Mouse (Mus musculus) right cerebral cortex, postnatal 36 days (tissue): ENCODE results near the gene Abcc9.

ENCODE experiments used
- DNase-seq, 2 experiments: peaks; one replicate each; pipeline ENCODE4 v3.0.0; 2022; ENCODE audit warnings: low spot score in 2 of 2, mixed read lengths in 1 of 2

Abcc9 gene

DNA sequence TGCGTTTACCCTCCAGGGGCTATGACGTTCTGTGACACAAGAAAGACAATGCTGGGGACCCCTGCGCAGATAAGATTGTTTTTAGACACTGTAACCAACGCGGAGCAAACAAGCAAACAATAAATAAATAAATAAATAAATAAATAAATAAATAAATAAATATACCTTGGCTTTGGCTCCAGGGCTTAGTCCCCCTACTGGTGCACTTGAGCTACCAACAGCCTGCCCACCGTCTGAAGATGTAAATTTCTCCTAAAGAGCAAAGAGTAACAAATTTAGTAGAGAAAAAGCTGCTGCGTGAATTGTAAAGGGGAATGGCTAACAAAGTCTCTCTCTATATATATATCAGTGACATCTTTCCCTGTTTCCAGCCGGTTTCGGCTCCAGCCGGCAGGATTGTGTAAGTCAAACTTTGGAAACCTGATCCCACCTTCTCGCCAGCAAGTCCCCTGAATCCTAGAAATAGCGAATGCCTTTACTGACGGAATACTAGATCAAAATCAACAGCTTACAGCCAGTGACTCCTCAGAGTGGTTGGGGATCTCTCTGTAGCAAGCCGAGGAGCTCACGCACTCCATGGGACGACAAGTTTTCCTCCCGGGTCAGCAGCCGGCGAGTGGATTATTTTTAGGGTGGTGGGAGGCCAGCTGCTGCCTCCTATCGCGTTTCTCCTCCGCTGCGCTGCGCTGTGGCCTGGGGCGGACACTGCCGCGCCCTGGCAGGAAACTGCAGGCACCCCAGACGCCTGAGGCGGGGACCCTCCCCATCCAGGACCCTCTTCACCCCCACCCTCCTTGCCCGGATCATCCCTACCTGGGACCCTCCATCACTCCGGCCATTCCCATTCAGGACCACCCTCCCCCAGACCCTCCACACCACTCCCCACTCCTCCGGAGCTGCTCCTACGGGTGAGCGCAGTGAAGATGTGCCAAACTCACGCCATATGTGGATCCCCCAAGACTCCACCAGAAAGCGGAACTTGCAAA is at the start of gene Abcc9:
Abcc9 (minus strand) TSS at position 664 of the 986 bp plus-strand sequence.
- no peak for DNase-seq

DNA sequence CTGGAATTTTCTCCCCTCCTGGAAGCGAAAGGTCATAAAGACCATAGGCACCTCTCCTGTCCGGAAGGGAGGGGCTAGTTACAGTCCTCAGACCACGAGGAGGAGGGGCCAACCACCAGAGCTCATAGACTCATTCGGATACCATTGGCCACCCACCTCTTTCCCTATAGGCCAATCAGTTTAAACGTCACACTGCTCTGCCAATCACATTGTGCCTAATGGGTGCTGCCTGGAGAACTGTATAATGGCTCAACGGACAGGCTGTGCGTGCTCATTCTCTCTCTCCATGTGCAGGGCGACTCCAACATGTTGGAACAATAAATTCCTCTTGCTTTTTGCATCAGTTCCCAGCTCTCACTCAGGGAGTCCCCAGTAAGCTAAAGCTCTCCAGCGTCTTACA is 49.2 kb upstream of the Abcc9 start:
- no peak for DNase-seq

GRCm38 (mm10) chr6:142748057-142748708 is 46.1 kb upstream of the Abcc9 start:
- no peak for DNase-seq

- DNase-seq: no peak
Observed at GRCm38 (mm10) chr6:142747165-142747564, 45.0 kb upstream of the Abcc9 start.

DNA sequence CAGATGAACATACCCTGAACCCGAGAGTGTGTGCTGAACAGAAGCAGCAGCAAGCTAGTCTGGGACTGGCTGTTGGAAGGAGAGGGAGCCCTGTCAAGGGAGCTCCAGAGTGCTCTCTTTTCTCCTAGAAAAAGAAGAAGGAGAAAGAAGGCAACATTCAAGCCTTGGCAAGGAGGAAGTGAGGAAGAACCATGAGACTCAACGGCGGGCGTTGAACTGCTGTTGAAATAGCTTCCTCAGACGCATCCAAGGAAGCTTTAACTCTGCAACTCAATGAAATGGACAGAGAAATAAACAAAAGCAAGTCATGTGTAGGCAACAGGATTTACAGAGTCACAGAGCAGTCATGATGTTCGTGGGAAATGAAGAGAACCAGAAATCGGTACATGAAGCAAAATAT is 44.6 kb upstream of the Abcc9 start:
- DNase-seq: no peak

GRCm38 (mm10) chr6:142745484-142745883 is 43.4 kb upstream of the Abcc9 start:
- no peak for DNase-seq

DNA sequence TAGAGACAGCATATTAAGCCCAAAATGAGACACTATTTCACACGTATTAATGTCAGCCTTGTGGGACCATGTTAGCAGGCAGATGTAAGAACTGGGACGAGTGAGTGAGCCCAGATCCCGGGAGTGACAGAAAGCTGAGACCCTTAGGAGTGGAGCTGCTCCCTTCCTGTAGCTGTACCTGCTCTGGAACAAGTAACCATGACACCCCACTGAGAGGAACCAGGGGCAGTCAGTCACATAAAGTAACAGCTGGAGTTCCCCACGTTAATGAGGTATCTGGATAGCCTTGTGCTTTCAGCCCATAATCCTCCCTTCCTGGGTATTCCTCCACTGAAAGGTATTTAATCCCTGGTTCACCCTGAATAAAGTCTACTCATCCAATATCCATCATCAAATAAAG is 41.1 kb upstream of the Abcc9 start:
- DNase-seq: no peak

DNA sequence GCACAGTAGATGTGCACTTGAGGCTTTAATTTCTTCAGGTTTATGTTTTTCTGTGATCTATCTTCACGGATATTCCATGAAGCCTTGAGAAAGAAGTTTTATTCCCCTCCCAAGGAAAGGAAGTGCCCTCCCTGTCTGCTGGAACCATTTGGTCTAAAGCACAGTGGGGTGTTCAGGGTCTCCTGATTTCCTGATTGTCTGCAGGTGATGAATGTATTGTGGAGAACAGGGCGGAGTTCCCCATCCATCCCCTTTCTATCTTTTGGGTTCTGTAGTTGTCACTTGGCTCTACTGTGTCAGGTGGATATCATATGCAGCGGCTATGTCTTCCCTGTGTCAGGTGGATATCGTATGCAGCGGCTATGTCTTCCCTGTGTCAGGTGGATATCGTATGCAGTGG is 39.6 kb upstream of the Abcc9 start:
- no peak for DNase-seq

DNA sequence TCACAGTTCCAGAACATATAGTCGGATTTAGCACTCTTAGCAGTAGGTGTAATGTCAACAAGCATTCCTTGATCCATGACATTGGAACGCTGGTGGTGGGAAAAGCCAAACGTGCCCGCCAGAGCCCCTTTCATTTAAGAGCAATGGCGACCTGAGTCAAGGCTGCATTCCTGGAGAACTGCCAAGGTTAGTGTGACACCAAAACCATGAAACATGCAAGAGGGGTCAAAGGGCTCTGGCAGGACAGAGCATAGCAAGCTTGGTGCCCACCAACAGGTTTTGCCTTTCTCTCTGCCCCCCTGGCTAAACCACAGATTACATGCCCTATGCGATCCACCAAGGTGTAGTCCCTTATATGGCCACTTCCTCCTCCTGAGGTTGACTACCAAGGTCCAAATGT is 36.5 kb upstream of the Abcc9 start:
- no peak for DNase-seq

DNA sequence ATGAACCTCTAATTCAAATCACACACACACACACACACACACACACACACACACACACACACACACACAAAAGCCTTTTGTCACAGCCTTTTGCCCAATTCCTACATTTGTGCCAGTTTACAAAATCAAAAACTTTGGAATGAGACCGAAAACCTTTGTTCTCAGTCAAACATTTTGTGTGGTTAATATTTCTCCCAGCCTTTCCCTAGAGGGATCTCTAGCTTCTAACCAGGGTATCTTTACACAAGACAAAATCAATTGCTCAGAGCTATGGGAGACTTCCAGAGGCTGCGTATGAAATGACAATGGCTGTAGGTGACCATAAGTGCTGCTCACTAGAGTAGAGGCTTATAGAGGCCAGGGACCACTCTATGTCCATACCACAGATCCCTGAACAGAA is 36.1 kb upstream of the Abcc9 start:
- DNase-seq: no peak

DNA sequence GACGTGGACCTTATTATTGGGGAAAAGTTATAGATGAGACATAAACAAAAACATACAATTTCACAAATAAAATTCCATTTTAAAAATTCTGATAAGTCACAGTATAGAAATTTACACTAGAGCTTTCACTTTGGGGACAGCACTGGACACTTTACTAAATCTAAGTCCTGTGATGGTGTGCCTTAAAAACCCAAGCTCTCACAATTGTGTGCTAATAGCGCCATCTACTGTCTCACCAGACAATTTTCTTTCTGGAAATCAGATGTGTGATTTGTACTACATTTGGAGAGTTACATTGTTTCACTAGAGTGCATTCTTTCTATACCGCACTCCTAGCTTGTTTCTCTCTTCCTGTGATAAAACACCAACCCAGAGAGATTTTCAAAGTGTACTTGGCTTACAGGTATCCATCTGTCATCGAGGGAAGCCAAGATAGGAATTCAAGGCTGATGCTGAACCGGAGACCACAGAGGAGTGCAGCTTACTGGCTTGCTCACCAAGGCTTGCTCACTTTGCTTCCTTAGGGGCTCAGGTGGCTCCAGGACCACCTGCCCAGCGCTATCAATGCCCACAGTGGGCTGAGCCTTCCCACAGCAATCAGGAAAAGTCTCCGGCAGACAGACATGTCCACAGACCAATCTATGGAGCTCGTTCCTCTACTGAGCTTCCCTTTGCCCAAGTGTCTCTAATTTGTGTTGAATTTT is 33.3 kb upstream of the Abcc9 start:
- DNase-seq: no peak

- no peak for DNase-seq
Observed at GRCm38 (mm10) chr6:142732567-142733290, 30.6 kb upstream of the Abcc9 start.

DNA sequence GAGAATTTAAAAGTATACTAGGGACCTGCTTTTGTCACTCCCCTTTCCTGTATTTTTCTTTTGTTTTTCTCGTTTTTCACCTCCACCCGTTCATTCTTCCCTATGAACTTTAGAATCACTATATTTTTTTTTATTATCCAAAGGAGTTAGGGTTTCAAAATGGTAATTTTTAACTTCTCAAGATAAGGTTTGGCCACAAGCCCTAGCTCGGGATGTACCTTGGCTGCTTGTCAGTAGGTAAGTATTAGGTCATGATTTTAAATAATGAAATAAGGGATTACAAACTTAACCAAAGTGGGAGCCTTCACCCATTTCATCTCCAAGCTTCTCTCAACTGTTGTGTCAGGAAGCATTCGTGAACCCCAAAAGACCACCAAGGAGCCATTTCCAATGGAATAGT is 23.9 kb upstream of the Abcc9 start:
- no peak for DNase-seq

GRCm38 (mm10) chr6:142721731-142722130 is 19.6 kb upstream of the Abcc9 start:
- DNase-seq: no peak

DNA sequence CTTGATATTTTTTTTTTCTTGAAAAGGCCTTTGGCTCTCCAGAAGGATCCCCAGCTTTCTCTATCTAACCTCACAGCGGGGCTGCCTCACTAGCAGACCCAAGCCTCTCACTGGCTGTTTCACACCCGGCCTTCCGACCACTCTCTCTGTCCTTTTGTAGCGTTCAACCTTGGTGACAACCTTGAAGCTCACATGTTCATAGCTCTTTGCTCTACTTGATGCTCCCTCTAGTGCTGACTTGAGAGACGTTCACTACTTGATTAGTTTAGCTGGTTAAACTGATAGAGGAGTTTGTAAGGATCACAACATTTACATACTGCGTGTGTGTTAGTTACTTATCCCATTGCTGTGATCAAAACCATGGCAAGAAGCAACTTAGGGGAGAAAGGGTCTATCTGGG is 18.5 kb upstream of the Abcc9 start:
- DNase-seq: no peak

DNA sequence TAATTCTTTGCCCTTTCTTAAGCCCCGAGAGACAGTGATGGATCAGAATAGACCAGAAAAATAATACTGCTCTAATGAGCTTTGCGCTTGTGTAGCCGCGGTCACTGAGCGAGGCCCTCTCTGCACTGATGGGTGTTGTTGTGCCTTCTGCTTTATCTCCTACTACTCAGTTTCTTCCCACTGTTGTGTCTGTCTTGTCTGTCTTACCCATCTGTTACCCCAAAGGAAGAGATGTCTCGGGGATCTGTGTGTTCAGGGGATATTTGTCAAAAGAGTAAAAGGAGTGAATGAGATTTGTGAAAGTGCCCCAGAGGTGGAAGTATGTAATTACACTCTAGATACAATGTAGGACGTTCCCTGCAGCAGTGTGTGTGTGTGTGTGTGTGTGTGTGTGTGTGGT is 16.1 kb upstream of the Abcc9 start:
- DNase-seq: no peak

DNA sequence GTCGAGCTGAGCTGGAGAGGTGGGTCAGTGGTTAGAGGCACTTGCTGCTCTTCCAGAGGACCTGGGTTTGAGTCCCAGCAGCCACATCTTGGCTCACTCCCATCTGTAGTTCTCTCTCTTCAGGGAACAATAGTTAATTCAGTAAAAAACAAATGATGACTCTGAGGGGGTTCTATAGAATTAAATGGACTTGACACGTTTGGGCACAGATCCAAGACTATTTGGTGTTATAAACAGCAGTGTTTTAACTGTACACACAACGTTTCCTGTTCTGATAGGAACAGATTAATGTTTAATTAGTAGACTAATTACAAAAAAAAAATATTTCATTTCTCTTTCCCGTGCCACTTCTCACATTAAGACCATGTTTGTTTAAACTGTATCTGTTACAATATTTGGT is 15.1 kb upstream of the Abcc9 start:
- no peak for DNase-seq

- no peak for DNase-seq
Observed at GRCm38 (mm10) chr6:142715026-142715425, 12.9 kb upstream of the Abcc9 start.

DNA sequence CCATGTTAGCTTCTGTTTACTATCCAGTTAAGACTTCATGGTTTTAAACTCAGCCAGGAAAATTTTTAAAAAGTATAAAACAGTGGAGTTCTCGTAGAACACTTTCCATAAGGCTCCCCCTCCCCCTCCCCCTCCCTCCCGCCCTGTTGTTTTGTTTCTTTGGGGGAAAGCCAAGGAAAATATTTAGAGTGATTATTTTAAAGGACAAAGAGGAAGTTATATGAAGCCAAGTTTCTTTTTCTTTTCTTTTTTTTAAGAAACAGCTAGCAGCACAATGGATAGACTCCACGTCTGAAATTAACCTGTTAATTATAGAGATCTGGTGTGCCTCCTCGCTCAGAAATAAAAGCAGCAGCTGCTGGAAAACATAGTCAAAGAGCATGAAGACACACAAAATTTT is 9.0 kb upstream of the Abcc9 start:
- no peak for DNase-seq

- no peak for DNase-seq
Observed at GRCm38 (mm10) chr6:142710690-142711089, 8.6 kb upstream of the Abcc9 start.

DNA sequence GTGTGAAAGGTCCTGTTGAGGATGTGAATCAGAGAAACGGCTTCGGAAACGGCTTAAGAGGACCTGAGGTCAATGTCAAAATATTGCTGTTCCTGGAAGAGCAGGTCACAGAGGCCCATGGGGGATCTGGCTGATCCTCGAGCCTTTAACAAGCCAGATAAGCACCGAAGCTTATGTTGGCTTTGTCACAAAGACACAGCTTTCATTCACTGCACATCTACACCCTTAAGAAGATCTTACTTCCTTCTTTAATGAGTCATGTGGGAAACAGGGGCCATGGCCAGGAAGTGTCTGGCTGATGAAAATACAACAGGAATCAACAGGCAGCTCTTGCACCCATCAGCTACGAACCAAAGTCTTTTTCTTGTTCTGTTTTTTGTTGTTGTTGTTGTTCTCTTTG is 6.3 kb upstream of the Abcc9 start:
- DNase-seq: no peak

GRCm38 (mm10) chr6:142706688-142707087 is 4.6 kb upstream of the Abcc9 start:
- DNase-seq: no peak
